Mouse (Mus musculus) heart, adult 9 months (tissue): ENCODE measurements at regions not wholly inside any gene's neighbourhood (a gene's known extent, or its start where the extent isn't known, plus 50 kb on each side); places are given as distances from the start of the nearest gene placed in this dataset.

ENCODE experiments used
- DNase-seq, 2 experiments: peaks; one replicate each; pipeline ENCODE4 v3.0.0; 2022; ENCODE audit warnings: low spot score in 2 of 2

- no peak for DNase-seq
These were observed 226.5 kb upstream of the Mphosph6 start for GRCm38 (mm10) chr8:118028061-118028850.

DNA sequence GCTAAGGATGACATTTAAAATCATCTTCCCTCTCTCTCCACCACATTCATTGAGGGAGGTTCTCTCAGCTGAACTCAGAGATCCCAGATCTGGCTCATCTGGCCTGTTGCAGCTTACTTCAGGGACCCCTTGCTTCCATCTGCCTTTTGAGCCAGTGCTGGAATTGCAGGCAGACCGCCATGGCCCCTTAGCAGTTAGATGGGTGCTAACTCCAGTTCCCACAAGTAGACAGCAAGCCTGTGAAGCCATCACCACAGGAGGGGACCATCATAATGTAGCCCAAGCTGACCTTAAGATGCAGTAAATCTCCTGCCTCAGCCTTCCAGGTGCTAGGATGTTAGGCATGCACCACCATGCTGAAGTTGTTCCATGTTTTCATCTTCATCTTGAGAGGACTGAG is 221.7 kb upstream of the Mphosph6 start:
- DNase-seq: no peak

GRCm38 (mm10) chr8:118021978-118022377 is 220.2 kb upstream of the Mphosph6 start:
- no peak for DNase-seq

DNA sequence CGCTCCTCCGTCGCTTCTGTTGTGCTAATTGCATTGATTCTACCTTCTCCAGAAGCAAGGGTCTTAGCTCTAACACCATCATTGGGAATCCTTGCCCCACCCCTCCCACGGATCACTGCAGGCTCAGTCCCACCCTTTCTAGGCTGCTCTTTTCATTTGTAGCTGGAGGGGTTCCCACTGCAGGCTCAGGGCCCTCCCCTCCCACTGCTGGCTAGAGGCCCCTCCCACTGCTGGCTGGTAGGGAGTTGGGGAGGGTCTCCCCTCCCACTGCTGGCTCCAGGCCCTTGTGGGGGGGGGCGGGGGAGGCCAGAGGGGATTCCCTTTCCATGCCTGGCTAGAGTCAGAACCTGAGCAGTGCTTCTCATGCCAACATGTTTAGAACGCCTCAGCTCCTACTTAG is 215.5 kb upstream of the Mphosph6 start:
- no peak for DNase-seq

- DNase-seq: no peak
These were observed 203.4 kb upstream of the Mphosph6 start for GRCm38 (mm10) chr8:118005186-118005585.

DNA sequence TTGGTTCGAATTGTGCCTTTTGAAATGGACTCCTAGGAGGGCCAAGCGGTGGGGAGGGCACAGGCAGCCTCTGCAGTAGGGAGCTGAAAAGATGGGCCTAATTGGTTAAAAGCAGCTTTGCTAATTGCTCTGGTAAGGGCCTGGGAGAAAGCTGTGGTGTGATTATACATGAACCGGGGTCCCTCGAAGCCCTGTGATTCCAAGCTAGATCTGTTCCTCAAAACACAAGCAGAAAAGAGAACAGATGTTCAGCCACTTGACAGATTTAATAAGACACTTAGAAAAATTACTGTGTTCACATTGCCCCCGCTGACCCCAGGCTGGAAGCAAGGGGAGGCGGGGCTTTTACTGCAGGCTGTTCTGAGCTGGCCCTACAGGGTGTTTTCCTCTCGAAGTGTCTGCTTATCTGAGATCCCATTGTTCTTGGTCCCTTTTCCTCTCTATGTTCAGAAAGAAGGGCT is 202.7 kb upstream of the Mphosph6 start:
- DNase-seq: no peak

- DNase-seq: no peak
These were observed 199.4 kb upstream of the Mphosph6 start for GRCm38 (mm10) chr8:118001138-118001537.

DNA sequence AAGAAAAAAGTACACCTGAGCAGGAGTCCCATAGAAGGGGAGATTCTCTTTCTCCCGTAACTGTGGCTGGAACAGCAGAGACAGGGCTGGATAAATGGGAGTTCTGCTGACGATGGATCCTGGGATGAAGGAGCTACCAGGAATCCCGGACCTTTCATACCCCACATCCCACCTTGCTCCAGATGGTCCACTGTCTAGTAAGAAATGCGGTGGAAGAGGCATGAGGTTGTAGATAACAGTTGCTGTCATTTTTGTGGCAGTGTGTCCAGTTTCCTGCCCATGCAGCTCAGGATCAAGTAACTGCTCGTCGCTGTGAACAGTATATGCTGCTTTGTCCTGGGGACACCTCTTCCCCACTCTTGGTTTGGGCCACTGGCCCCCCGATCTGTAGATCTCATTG is 190.1 kb upstream of the Mphosph6 start:
- DNase-seq: no peak

DNA sequence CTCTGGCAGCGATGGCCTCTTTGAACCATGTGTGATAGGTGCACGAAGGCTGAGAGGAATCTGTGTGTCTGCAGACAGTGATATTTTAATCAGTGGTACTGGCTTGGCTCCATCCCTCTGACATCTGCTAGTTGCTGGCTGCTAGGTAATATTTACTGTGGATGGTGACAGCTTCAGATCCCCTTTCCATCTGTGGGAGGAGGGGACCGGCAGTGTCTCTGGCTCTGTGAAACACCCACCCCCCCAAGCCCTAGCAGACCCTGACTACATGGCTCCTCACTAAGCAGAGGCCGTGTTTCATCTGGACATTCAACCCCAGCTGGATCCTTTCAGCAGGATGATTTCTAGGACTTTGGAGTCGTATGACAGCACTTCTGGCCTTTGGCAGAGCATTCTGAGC is 187.0 kb upstream of the Mphosph6 start:
- DNase-seq: no peak

DNA sequence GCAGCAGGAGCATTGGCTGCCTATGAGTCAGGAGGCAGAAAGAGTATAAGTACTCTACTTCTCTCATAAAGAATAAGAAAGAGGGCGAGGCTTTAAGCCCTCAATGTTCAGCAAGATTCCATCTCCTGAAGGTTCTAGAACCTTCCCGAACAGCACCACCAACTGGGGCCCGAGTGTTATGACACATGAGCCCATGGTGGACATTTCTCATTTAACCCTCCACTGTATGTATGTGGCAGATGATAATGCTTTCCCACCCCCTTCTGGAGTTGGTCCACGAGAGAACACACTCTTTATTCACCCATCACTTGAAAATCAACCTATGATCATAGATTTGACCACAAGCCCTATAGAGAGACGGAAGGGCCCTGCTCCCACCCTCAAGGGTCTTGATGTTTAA is 166.6 kb upstream of the Mphosph6 start:
- DNase-seq: no peak

- no peak for DNase-seq
These were observed 164.8 kb upstream of the Mphosph6 start for GRCm38 (mm10) chr8:117966556-117966955.

DNA sequence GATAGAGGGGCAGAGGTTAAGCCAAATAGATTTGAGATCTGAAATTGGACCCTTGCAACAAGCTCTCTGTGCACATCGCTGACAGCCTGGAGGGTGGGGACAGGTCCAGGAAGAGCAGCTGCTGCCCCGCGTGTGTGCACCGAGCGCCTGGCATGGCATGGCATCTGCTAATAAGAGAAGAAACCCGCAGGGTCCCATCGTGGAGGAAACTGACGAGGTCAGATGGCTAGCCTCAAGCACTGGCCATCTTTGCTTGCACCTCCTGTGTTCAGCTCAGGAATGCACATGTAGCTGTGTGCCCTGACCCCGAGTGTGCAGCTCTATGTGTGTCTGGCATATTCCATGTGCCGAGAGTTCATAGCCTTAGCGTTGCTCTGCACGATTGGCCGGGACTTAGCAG is 161.7 kb upstream of the Mphosph6 start:
- no peak for DNase-seq

- DNase-seq: no peak
These were observed 160.9 kb upstream of the Mphosph6 start for GRCm38 (mm10) chr8:117962666-117963065.

GRCm38 (mm10) chr8:117959501-117959900 is 157.8 kb upstream of the Mphosph6 start:
- no peak for DNase-seq

DNA sequence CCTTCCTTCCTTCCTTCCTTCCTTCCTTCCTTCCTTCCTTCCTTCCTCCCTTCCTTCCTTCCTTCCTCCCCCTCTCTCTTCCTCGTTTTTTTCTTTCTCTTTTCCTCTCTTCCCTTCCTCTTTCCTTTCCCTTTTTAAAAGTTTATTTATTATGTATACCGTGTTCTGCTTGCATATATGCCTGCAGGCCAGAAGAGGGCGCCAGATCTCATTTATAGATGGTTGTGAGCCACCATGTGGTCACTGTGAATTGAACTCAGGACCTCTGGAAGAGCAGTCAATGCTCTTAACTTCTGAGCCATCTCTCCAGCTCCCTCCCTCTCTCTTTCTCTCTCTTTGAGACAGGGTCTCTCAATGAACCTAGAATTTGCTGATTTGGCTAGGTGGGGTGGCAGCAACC is 157.2 kb upstream of the Mphosph6 start:
- DNase-seq: no peak

DNA sequence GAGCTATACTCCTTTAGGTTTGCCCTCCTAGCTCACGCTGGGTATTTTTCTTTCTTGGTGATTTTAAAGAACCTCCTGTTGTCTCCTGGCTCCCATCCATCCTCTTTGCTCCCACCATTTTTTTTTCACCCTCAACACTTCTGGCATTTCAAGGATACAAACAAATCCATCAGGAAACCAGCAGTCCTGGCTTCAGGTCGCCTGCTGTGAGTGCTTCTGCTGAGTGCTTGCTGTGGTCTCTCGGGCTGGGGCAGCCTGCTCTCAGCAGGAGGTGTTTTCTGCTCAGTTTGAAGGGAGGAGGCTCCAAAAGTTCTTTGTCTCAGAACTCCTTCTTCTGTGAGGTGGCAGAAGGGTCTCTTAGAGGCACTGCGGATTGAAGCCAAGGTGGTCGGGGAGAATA is 149.9 kb upstream of the Mphosph6 start:
- no peak for DNase-seq

GRCm38 (mm10) chr8:117946540-117946939 is 144.8 kb upstream of the Mphosph6 start:
- DNase-seq: no peak

GRCm38 (mm10) chr8:117934566-117935094 is 132.9 kb upstream of the Mphosph6 start:
- no peak for DNase-seq

- no peak for DNase-seq
These were observed 128.9 kb upstream of the Mphosph6 start for GRCm38 (mm10) chr8:117930687-117931086.

DNA sequence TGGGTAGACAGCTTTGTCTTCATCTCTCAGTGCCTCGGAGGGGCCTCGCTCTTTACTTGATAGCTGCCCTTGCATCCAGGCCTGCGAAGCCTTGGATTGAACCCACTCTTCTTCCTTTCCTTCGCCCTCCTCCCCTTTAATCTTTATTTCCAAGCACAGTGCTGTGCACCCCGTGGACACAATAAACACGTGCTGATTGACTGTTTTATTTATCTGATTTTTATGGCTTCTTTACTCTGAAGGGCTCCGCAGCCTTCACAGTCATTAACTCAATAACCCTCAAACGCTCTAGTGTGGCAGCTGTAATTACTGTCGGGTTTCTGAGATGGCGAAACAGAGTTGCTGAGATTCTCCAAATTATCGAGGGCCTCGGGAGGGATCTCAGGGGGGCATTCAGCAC is 127.9 kb upstream of the Mphosph6 start:
- no peak for DNase-seq

DNA sequence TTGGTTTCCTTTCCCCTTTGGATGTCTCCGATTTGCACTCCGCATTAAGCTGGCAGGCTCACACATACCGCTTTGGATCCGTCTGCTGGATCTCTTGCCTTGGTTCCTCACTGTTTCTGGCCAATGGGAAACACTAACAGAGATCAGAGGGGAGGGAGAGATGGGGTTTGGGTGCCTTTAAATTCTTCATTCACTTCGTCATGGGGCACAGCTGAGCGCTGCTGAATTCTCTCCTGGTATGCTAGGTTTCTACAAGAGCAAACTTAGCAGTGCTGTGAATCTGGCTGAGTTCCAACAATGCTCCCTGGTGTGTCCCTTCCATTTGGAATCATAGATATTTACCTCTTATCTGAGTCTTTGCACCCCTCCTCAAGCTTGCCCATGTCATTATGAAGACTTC is 121.6 kb upstream of the Mphosph6 start:
- no peak for DNase-seq

- DNase-seq: no peak
These were observed 101.3 kb upstream of the Mphosph6 start for GRCm38 (mm10) chr8:117903052-117903451.

DNA sequence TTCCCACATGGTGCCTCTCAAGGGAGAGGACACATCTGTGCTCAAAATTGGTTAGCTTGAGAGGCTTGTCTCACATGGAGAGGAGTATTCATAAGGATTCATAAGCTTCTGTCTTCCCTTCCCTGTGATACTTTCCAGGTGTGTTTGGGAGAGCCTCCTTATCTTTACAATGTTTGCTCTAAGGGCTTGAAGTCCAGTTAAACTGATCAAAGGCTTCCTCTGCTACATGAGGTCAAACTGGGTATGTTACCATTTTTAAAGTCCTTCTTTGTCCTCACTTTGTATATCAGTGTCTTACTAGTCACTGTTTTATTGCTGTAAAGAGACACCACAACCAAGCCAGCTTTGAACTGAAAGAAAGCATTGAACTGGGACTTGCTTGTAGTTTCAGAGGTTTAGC is 98.1 kb upstream of the Mphosph6 start:
- DNase-seq: no peak

- peak in 1 of 2 experiments; percentile 5 for DNase-seq
These were observed 96.3 kb upstream of the Mphosph6 start for GRCm38 (mm10) chr8:117898015-117898414.
